Mouse (Mus musculus) lung, postnatal 0 days (tissue): ENCODE results near the gene Polk. TPM values are rescaled to one million over a fixed set of nuclear protein-coding genes. Genes with fewer than 3 reads are reported as not detected.
A peak's percentile ranks its signal among the peaks of the same experiment; 100 is the strongest.

Source experiments
- ATAC-seq: fragments of 200-750 bp; cut with Nextera tagmentation; 2 replicates; pipeline ENCODE4 v1.8.0; 2017; ENCODE audit warnings: moderate library complexity
- DNase-seq: peaks from one replicate; pipeline ENCODE4 v3.0.0-alpha.2; 2016; ENCODE audit warnings: low spot score
- H3K27ac ChIP-seq: fragments of 300-500 bp; sonication (generic); 2 replicates; pipeline ENCODE4 v1.5.1; 2014; ENCODE audit warnings: antibody characterized with exemption, mild to moderate bottlenecking, low read length, mixed read lengths
- H3K27me3 ChIP-seq: fragments of 300-500 bp; sonication (generic); replicated peaks from 2 replicates; pipeline ENCODE4 v1.6.1; 2014; ENCODE audit warnings: low read length, mixed read lengths; ENCODE audit not compliant: insufficient read depth
- H3K36me3 ChIP-seq: fragments of 300-500 bp; sonication (generic); 2 replicates; pipeline ENCODE4 v1.6.1; 2014; ENCODE audit warnings: low read length, mixed read lengths; ENCODE audit not compliant: insufficient read depth
- H3K4me1 ChIP-seq: fragments of 300-500 bp; sonication (generic); 2 replicates; pipeline ENCODE4 v1.6.1; 2014; ENCODE audit warnings: antibody characterized with exemption, low read depth, low read length, mixed read lengths; ENCODE audit not compliant: insufficient read depth
- H3K4me2 ChIP-seq: fragments of 300-500 bp; sonication (generic); replicated peaks from 2 replicates; pipeline ENCODE4 v1.6.1; 2014; ENCODE audit warnings: low read depth, mild to moderate bottlenecking, low read length, moderate library complexity, mixed read lengths
- H3K4me3 ChIP-seq: fragments of 300-500 bp; sonication (generic); 2 replicates; pipeline ENCODE4 v1.5.1; 2014; ENCODE audit warnings: low read depth, low read length
- H3K9ac ChIP-seq: fragments of 300-500 bp; sonication (generic); replicated peaks from 2 replicates; pipeline ENCODE4 v1.6.1; 2014; ENCODE audit warnings: low read depth, mild to moderate bottlenecking
- H3K9me3 ChIP-seq: fragments of 300-500 bp; sonication (generic); 2 replicates; pipeline ENCODE4 v1.6.1; 2016; ENCODE audit warnings: low read length, mixed read lengths
- CTCF ChIP-seq: IDR thresholded peaks from 2 replicates; pipeline ENCODE4 v1.5.1; 2016; ENCODE audit warnings: antibody characterized with exemption, mild to moderate bottlenecking
- EP300 ChIP-seq: IDR thresholded peaks from 2 replicates; pipeline ENCODE4 v1.6.1; 2016; ENCODE audit warnings: antibody characterized with exemption, mild to moderate bottlenecking, control low read depth
- WGBS: fragments of 180-500 bp; shearing (Covaris S2); extraction: QIAGEN DNeasy Blood & Tissue Kit; methylation state at CpG from one replicate; pipeline ENCODE4 v1.1.7; 2014; 5-methylcytosine and 5-hydroxymethylcytosine counted together
- polyA plus RNA-seq: library from polyadenylated mRNA; unstranded; fragments of >200 nt; fragmentation: Nextera tagmentation; extraction: Ambion mirVana; gene quantifications from 2 replicates; pipeline ENCODE4 v1.2.1, GENCODE M21; 2015

The Polk gene
- polyA plus RNA-seq, 1 experiment from 2014 or later = 4.6 TPM

- H3K36me3 ChIP-seq = peaks cover 13% of the 10 kb centered on the region; the same call in 1 of the 2 replicates
- ATAC-seq (no peak), DNase-seq (no peak)
- H3K9ac ChIP-seq = no peak overlapping the region
- H3K27ac ChIP-seq = no peak overlapping the region
- no peaks in the 10 kb centered on the region for H3K9me3 ChIP-seq
- H3K4me2 ChIP-seq = no peak overlapping the region
- H3K27me3 ChIP-seq = no peaks in the 10 kb centered on the region
- WGBS = 91% methylated on average over 6 of the region's 6 CpGs
- no peak overlapping the region for H3K4me3 ChIP-seq
- no peak for TF ChIP-seq CTCF
- TF ChIP-seq EP300 = no peak
- H3K4me1 ChIP-seq = no peaks in the 10 kb centered on the region
Observed at GRCm38 (mm10) chr13:96487968-96488367, 54.4 kb downstream of the Polk start.

- WGBS = 83% methylated on average over 6 of the region's 6 CpGs
- no peaks in the 10 kb centered on the region for H3K4me1 ChIP-seq
- TF ChIP-seq CTCF (no peak), EP300 (no peak)
- no peak overlapping the region for H3K4me3 ChIP-seq
- no peak overlapping the region for H3K9ac ChIP-seq
- no peaks in the 10 kb centered on the region for H3K9me3 ChIP-seq
- H3K27me3 ChIP-seq = no peaks in the 10 kb centered on the region
- DNase-seq = no peak
- no peak overlapping the region for H3K27ac ChIP-seq
- ATAC-seq = no peak
- H3K4me2 ChIP-seq = no peak overlapping the region
- H3K36me3 ChIP-seq = peaks cover 13% of the 10 kb centered on the region; the same call in 1 of the 2 replicates
Observed at GRCm38 (mm10) chr13:96487230-96487629, 55.1 kb downstream of the Polk start.

- H3K9ac ChIP-seq = no peak overlapping the region
- H3K27me3 ChIP-seq = no peaks in the 10 kb centered on the region
- H3K4me1 ChIP-seq = no peaks in the 10 kb centered on the region
- no peak overlapping the region for H3K4me3 ChIP-seq
- ATAC-seq (no peak), DNase-seq (no peak)
- WGBS = 98% methylated on average over 1 of the region's 1 CpGs
- H3K27ac ChIP-seq = no peak overlapping the region
- 0 out of 2 replicates have a peak, but pooled peaks cover 3% of the 10 kb centered on the region for H3K36me3 ChIP-seq
- H3K4me2 ChIP-seq = no peak overlapping the region
- TF ChIP-seq CTCF = no peak
- TF ChIP-seq EP300 = no peak
- H3K9me3 ChIP-seq = no peaks in the 10 kb centered on the region
Observed at GRCm38 (mm10) chr13:96478991-96479390, 63.4 kb downstream of the Polk start.

- no peak for DNase-seq
- Histone ChIP-seq H3K4me2 (no peak overlapping the region), H3K9ac (no peak overlapping the region), H3K36me3 (no peaks in the 10 kb centered on the region), H3K9me3 (no peaks in the 10 kb centered on the region), H3K27ac (no peak overlapping the region), H3K27me3 (no peaks in the 10 kb centered on the region), H3K4me1 (no peaks in the 10 kb centered on the region), H3K4me3 (no peak overlapping the region)
- 73% methylated on average over 4 of the region's 4 CpGs for WGBS
- ATAC-seq = no peak
- no peak for TF ChIP-seq EP300
- TF ChIP-seq CTCF = no peak
Observed at GRCm38 (mm10) chr13:96477226-96477625, 65.2 kb downstream of the Polk start.

GRCm38 (mm10) chr13:96470957-96471356 lies 71.4 kb downstream of the Polk start, which contains the start of gene Ankdd1b:
Ankdd1b (minus strand) TSS chr13:96471198.
- Histone ChIP-seq H3K4me3 (no peak within 1 kb of the TSS), H3K4me1 (no peaks in the 10 kb centered on the region), H3K27ac (peak within 1 kb of the TSS; percentile 55), H3K27me3 (no peaks in the 10 kb centered on the region), H3K4me2 (no peak within 1 kb of the TSS), H3K9ac (no peak within 1 kb of the TSS), H3K9me3 (no peaks in the 10 kb centered on the region), H3K36me3 (no peaks in the 10 kb centered on the region)
- DNase-seq = no peak
- no peak for TF ChIP-seq EP300
- no peak for TF ChIP-seq CTCF
- 79% methylated on average over 14 of the region's 14 CpGs for WGBS
- peak; percentile 12 for ATAC-seq

- peak overlapping the region; percentile 55 for H3K27ac ChIP-seq
Observed at GRCm38 (mm10) chr13:96470556-96470955, 71.8 kb downstream of the Polk start.

GRCm38 (mm10) chr13:96468678-96469077 lies 73.7 kb downstream of the Polk start:
- H3K9ac ChIP-seq = no peak overlapping the region
- TF ChIP-seq CTCF = no peak
- peak; percentile 95 for TF ChIP-seq EP300
- no peak overlapping the region for H3K4me3 ChIP-seq
- DNase-seq (peak; percentile 80), ATAC-seq (peak; percentile 84)
- H3K27me3 ChIP-seq = no peaks in the 10 kb centered on the region
- no peaks in the 10 kb centered on the region for H3K9me3 ChIP-seq
- H3K36me3 ChIP-seq = no peaks in the 10 kb centered on the region
- no peak overlapping the region for H3K4me2 ChIP-seq
- H3K4me1 ChIP-seq = no peaks in the 10 kb centered on the region
- WGBS = 72% methylated on average over 5 of the region's 5 CpGs
- H3K27ac ChIP-seq = peak overlapping the region; percentile 43

More at GRCm38 (mm10) chr13:96470556-96470955, 71.8 kb downstream of the Polk start:
- TF ChIP-seq EP300 (0 out of 2 replicates have a peak, but pooled peaks have one; percentile 31), CTCF (no peak)
- peak; percentile 60 for ATAC-seq
- DNase-seq = peak; percentile 14
- Histone ChIP-seq H3K9ac (no peak overlapping the region), H3K36me3 (no peaks in the 10 kb centered on the region), H3K27me3 (no peaks in the 10 kb centered on the region), H3K4me3 (no peak overlapping the region), H3K4me2 (no peak overlapping the region), H3K9me3 (no peaks in the 10 kb centered on the region), H3K4me1 (no peaks in the 10 kb centered on the region)
- WGBS = 40% methylated on average over 6 of the region's 6 CpGs
